Mouse (Mus musculus) layer of hippocampus, postnatal 14 days (tissue): ENCODE data around the gene M1ap. TPM values are rescaled to one million over a fixed set of nuclear protein-coding genes. Genes with fewer than 3 reads are reported as not detected.
A peak's percentile ranks its signal among the peaks of the same experiment; 100 is the strongest.

Experiments used
- DNase-seq, 2 experiments: peaks; one replicate each; pipeline ENCODE4 v3.0.0; 2021 to 2022; ENCODE audit warnings: low spot score in 2 of 2, mixed read lengths in 1 of 2
- total RNA-seq, 2 experiments: library from RNA; stranded (reverse); gene quantifications; 2 replicates each; pipeline ENCODE4 v1.2.3; 2021

M1ap gene
- total RNA-seq, 2 experiments from 2014 or later = 0.44 TPM; not detected in 1

- DNase-seq = no peak
Observed at GRCm38 (mm10) chr6:82934616-82935230, 12.0 kb upstream of the M1ap start.

- peak; percentile 64 to 85 for DNase-seq
Observed at GRCm38 (mm10) chr6:82939167-82939912, 7.4 kb upstream of the M1ap start, which contains the start of gene Sema4f. Sema4f (minus strand) TSS chr6:82939769.

GRCm38 (mm10) chr6:82940765-82941164 is 5.9 kb upstream of the M1ap start:
- no peak for DNase-seq

GRCm38 (mm10) chr6:82945750-82946149 is 952 bp upstream of the M1ap start:
- DNase-seq = no peak

- DNase-seq = no peak
Observed at GRCm38 (mm10) chr6:82956553-82957251, 10.0 kb downstream of the M1ap start.

GRCm38 (mm10) chr6:82961664-82962063 is 15.0 kb downstream of the M1ap start:
- no peak for DNase-seq

- no peak for DNase-seq
Observed at GRCm38 (mm10) chr6:82969249-82970084, 22.8 kb downstream of the M1ap start.

- DNase-seq = peak; percentile 59 to 87
Observed at GRCm38 (mm10) chr6:82971031-82971430, 24.3 kb downstream of the M1ap start.

- DNase-seq = no peak
Observed at GRCm38 (mm10) chr6:82987411-82987971, 40.8 kb downstream of the M1ap start.

- no peak for DNase-seq
Observed at GRCm38 (mm10) chr6:82993696-82994095, 47.0 kb downstream of the M1ap start.

- DNase-seq = no peak
Observed at GRCm38 (mm10) chr6:82994372-82994771, 47.7 kb downstream of the M1ap start.

- DNase-seq = peak; percentile 94 to 97
Observed at GRCm38 (mm10) chr6:82996740-82997315, 50.1 kb downstream of the M1ap start.

- peak; percentile 6 to 24 for DNase-seq
Observed at GRCm38 (mm10) chr6:82997511-82998102, 50.9 kb downstream of the M1ap start.

- no peak for DNase-seq
Observed at GRCm38 (mm10) chr6:82998326-82998725, 51.6 kb downstream of the M1ap start.

- no peak for DNase-seq
Observed at GRCm38 (mm10) chr6:82999986-83000385, 53.3 kb downstream of the M1ap start.

GRCm38 (mm10) chr6:83003082-83003481 is 56.4 kb downstream of the M1ap start:
- DNase-seq = no peak

GRCm38 (mm10) chr6:83003850-83004249 is 57.1 kb downstream of the M1ap start:
- DNase-seq = no peak

- no peak for DNase-seq
Observed at GRCm38 (mm10) chr6:83004309-83004708, 57.6 kb downstream of the M1ap start.

GRCm38 (mm10) chr6:83004872-83005271 is 58.2 kb downstream of the M1ap start:
- DNase-seq = peak in 1 of 2 experiments; percentile 20

- no peak for DNase-seq
Observed at GRCm38 (mm10) chr6:83005444-83006011, 58.8 kb downstream of the M1ap start.
